ENCODE assay signal across 23 mouse cellular contexts in the genomic region with DNA sequence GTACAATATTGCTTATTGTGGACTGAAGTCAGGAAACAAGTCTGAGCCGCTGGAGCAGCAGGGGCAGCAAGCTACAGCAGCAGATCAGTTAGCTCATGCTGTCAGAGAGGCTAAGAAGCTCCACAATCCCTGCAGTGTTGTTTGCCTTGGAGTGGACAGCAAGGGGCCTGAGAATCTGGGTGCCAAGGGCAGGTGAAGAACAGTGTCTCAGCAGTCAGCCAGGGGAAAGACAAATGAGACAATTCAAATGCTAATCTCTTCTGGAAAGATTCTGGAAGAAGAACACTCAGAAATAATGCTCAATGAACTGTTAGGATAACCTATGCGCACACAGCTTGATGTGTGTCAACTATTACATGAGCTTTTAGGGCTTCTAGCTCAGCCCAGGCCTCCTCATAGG.
A peak's percentile ranks its signal among the peaks of the same experiment; 100 is the strongest.
DNase-seq lines count a peak whose midpoint lies in the region; TF ChIP-seq lines count a peak whose summit lies in the region.
"Had no signal": no experiment of that assay in that cellular context is flagged by ENCODE, and none has a peak within 500 bp of the region (broad histone marks: within the 10 kb centered on the region; RNA-seq: fewer than 3 reads in every experiment).

No protein-coding gene starts in this region.

- TF ChIP-seq POLR2A in CH12.LX (IDR thresholded peaks at IDR 0.05; ENCODE audit: low read depth, low read length) (no peak), ES-Bruce4 (IDR thresholded peaks at IDR 0.05; ENCODE audit: insufficient read depth, low read length) (no peak)

- in situ Hi-C loops in CH12.LX (cut with MboI; ENCODE audit: low pct_ligation_motif_present, low pct_unique_long_range_greater_than_20kb, low sequenced_read_pairs) = no loop called here
- in situ Hi-C loops in ES-E14 (cut with MboI; ENCODE audit: low sequenced_read_pairs in 2 of 2, unreplicated experiment in 2 of 2) = no loop called here

- H3K27me3 ChIP-seq in CH12.LX (replicated peaks) (no peaks in the 10 kb centered on the region), ES-Bruce4 (ENCODE audit: control insufficient read depth, insufficient read depth, low read length, poor library complexity, severe bottlenecking) (no peaks in the 10 kb centered on the region)
- H3K27me3 ChIP-seq: embryonic facial prominence, embryonic 13.5 days; embryonic facial prominence, embryonic 15.5 days; forebrain, embryonic 12.5 days had no signal

- H3K4me3 ChIP-seq in CH12.LX (replicated peaks in 1 of 3; ENCODE audit: low read depth in 2 of 3, low read length in 2 of 3, poor library complexity in 1 of 3) (no peak overlapping the region), ES-Bruce4 (ENCODE audit: low read depth, low read length) (no peak overlapping the region), ES-E14 (ENCODE audit: insufficient read depth in 1 of 2, low read depth in 1 of 2, low read length in 2 of 2, poor library complexity in 1 of 2, severe bottlenecking in 1 of 2) (no peak overlapping the region)
- H3K4me3 ChIP-seq: embryonic facial prominence, embryonic 13.5 days; embryonic facial prominence, embryonic 15.5 days; erythroblast, embryonic 14.5 days; forebrain, embryonic 10.5 days; forebrain, embryonic 12.5 days had no signal

- no peaks in the 10 kb centered on the region for H3K36me3 ChIP-seq in CH12.LX (replicated peaks in 1 of 2; ENCODE audit: control insufficient read depth in 1 of 2, insufficient read depth in 1 of 2, low read length in 1 of 2)
- no peaks in the 10 kb centered on the region for H3K36me3 ChIP-seq in ES-Bruce4 (ENCODE audit: control insufficient read depth, insufficient read depth, low read length, poor library complexity, severe bottlenecking)
- no peaks in the 10 kb centered on the region for H3K36me3 ChIP-seq in ES-E14 (ENCODE audit: control insufficient read depth, insufficient read depth, low read length, poor library complexity, severe bottlenecking)
- H3K36me3 ChIP-seq: embryonic facial prominence, embryonic 13.5 days; embryonic facial prominence, embryonic 15.5 days; forebrain, embryonic 10.5 days; forebrain, embryonic 12.5 days had no signal

- DNase-seq in CH12.LX (ENCODE audit: extremely low read depth) (no peak), ES-E14 (ENCODE audit: low read depth, low spot score) (peak; percentile 44), WW6 (ENCODE audit: low read depth, low spot score) (peak; percentile 11)
- DNase-seq in adrenal gland, postnatal 4 days (ENCODE audit: low spot score in 2 of 2) = no peak
- no peak for DNase-seq in kidney, postnatal 36 days
- no peak for DNase-seq in layer of hippocampus, adult 9-10 months (ENCODE audit: low spot score)
- DNase-seq in kidney, postnatal 4 days = no peak
- DNase-seq: adrenal gland, adult 8-10 months; adrenal gland, postnatal 14 days; adrenal gland, postnatal 36 days; cerebellum, adult 11 months; cerebellum, adult 18-20 months; cerebellum, adult 8-10 months; cerebellum, adult 9-11 months; cerebellum, postnatal 14 days; cerebellum, postnatal 36 days; embryo, embryonic 11 days had no signal

- TF ChIP-seq CTCF in CH12.LX (conservative IDR thresholded peaks at IDR 0.05 in 1 of 2, IDR thresholded peaks at IDR 0.05 in 1 of 2; ENCODE audit: low read depth in 2 of 2, low read length in 2 of 2) (no peak), ES-Bruce4 (IDR thresholded peaks at IDR 0.05; ENCODE audit: low read depth, low read length) (no peak)

- TF ChIP-seq RAD21 in CH12.LX (IDR thresholded peaks at IDR 0.05; ENCODE audit: low read depth, low read length) = no peak

- H3K79me2 ChIP-seq in CH12.LX (replicated peaks; ENCODE audit: control insufficient read depth, extremely low read depth, insufficient read depth, poor library complexity, severe bottlenecking) = no peaks in the 10 kb centered on the region

- H3K9me3 ChIP-seq in CH12.LX (replicated peaks; ENCODE audit: low read length) (peaks cover 4% of the 10 kb centered on the region), ES-Bruce4 (replicated peaks; ENCODE audit: control insufficient read depth, insufficient read depth, low read length, poor library complexity, severe bottlenecking) (peaks cover 6% of the 10 kb centered on the region), ES-E14 (ENCODE audit: control insufficient read depth, insufficient read depth, low read depth, low read length) (no peaks in the 10 kb centered on the region)
- H3K9me3 ChIP-seq: embryonic facial prominence, embryonic 13.5 days; embryonic facial prominence, embryonic 15.5 days; forebrain, embryonic 10.5 days; forebrain, embryonic 12.5 days had no signal

- dilution Hi-C loops in CH12.LX (cut with MboI; ENCODE audit: extremely low pct_ligation_motif_present, extremely low pct_unique_long_range_greater_than_20kb, low sequenced_read_pairs) = no loop called here

- peak overlapping the region; percentile 19; the same call in 1 of the 2 replicates for H3K9ac ChIP-seq in CH12.LX (ENCODE audit: insufficient read depth, low read depth)
- H3K9ac ChIP-seq in ES-Bruce4 (ENCODE audit: low read depth, poor library complexity, severe bottlenecking) = no peak overlapping the region
- H3K9ac ChIP-seq in ES-E14 (ENCODE audit: insufficient read depth, low read depth, low read length, poor library complexity, severe bottlenecking) = no peak overlapping the region
- H3K9ac ChIP-seq: embryonic facial prominence, embryonic 13.5 days; embryonic facial prominence, embryonic 15.5 days; forebrain, embryonic 12.5 days had no signal

- TF ChIP-seq EP300 in CH12.LX (IDR thresholded peaks at IDR 0.05; ENCODE audit: low read length) (no peak), ES-Bruce4 (IDR thresholded peaks at IDR 0.05; ENCODE audit: insufficient read depth, low read depth, low read length) (peak; percentile 96)

- peak overlapping the region; percentile 47 for H3K4me2 ChIP-seq in CH12.LX (ENCODE audit: insufficient read depth, low read depth, poor library complexity, severe bottlenecking)
- H3K4me2 ChIP-seq: embryonic facial prominence, embryonic 13.5 days; embryonic facial prominence, embryonic 15.5 days; forebrain, embryonic 12.5 days had no signal

- H3K4me1 ChIP-seq in CH12.LX (ENCODE audit: control insufficient read depth in 1 of 2, insufficient read depth in 2 of 2) = peaks cover 14 to 36% of the 10 kb centered on the region in 2 experiments
- H3K4me1 ChIP-seq in ES-Bruce4 (ENCODE audit: control insufficient read depth, insufficient read depth, low read length) = no peaks in the 10 kb centered on the region
- H3K4me1 ChIP-seq in ES-E14 (ENCODE audit: control insufficient read depth in 2 of 2, insufficient read depth in 2 of 2, low read length in 2 of 2, poor library complexity in 1 of 2) = peaks cover 2 to 8% of the 10 kb centered on the region in 2 experiments
- H3K4me1 ChIP-seq: embryonic facial prominence, embryonic 13.5 days; embryonic facial prominence, embryonic 15.5 days; forebrain, embryonic 12.5 days had no signal

- H3K27ac ChIP-seq in CH12.LX (ENCODE audit: insufficient read depth, low read depth) = peak overlapping the region; percentile 46
- H3K27ac ChIP-seq in ES-Bruce4 (ENCODE audit: insufficient read depth, low read length) = peak overlapping the region; percentile 21; the same call in 1 of the 2 replicates
- H3K27ac ChIP-seq in ES-E14 (ENCODE audit: insufficient read depth, low read depth, low read length, poor library complexity, severe bottlenecking) = no peak overlapping the region
- H3K27ac ChIP-seq: embryonic facial prominence, embryonic 13.5 days; embryonic facial prominence, embryonic 15.5 days; forebrain, embryonic 10.5 days; forebrain, embryonic 12.5 days had no signal

TF ChIP-seq in CH12.LX, 34 proteins besides CTCF, POLR2A, EP300 and RAD21:
- no peak for TF ChIP-seq PAX5 (IDR thresholded peaks at IDR 0.05; ENCODE audit: low read length)
- no peak for TF ChIP-seq MXI1 (IDR thresholded peaks at IDR 0.05; ENCODE audit: low read depth, low read length)
- TF ChIP-seq MAX (IDR thresholded peaks at IDR 0.05; ENCODE audit: low read length) = no peak
- TF ChIP-seq CHD1 (IDR thresholded peaks at IDR 0.05; ENCODE audit: low read depth, low read length) = no peak
- TF ChIP-seq MAZ (IDR thresholded peaks at IDR 0.05; ENCODE audit: low read depth, low read length) = no peak
- no peak for TF ChIP-seq SIN3A (IDR thresholded peaks at IDR 0.05; ENCODE audit: low read length)
- no peak for TF ChIP-seq RCOR1 (conservative IDR thresholded peaks at IDR 0.05; ENCODE audit: low read depth, low read length)
- no peak for TF ChIP-seq ZC3H11A (IDR thresholded peaks at IDR 0.05; ENCODE audit: low read depth, low read length)
- TF ChIP-seq IRF4 (IDR thresholded peaks at IDR 0.05; ENCODE audit: low read depth, low read length) = no peak
- no peak for TF ChIP-seq TBP (conservative IDR thresholded peaks at IDR 0.05; ENCODE audit: low read depth, low read length)
- no peak for TF ChIP-seq NELFE (IDR thresholded peaks at IDR 0.05; ENCODE audit: low read depth, low read length)
- no peak for TF ChIP-seq JUN (IDR thresholded peaks at IDR 0.05; ENCODE audit: insufficient read depth, low read depth, low read length)
- TF ChIP-seq SMC3 (IDR thresholded peaks at IDR 0.05; ENCODE audit: low read depth, low read length) = no peak

TF ChIP-seq in ES-E14, 5 proteins besides CTCF, POLR2A, EP300 and RAD21:
- no peak for TF ChIP-seq ZNF384 (IDR thresholded peaks at IDR 0.05; ENCODE audit: low read depth, low read length)
- TF ChIP-seq CHD2 (IDR thresholded peaks at IDR 0.05; ENCODE audit: low read depth, low read length) = no peak
- TF ChIP-seq ZC3H11A (IDR thresholded peaks at IDR 0.05; ENCODE audit: borderline replicate concordance, low read depth, low read length) = no peak; the same call in 1 of the 2 replicates
- no peak for TF ChIP-seq HCFC1 (IDR thresholded peaks at IDR 0.05; ENCODE audit: borderline replicate concordance, insufficient read depth, low read length)
- no peak for TF ChIP-seq MAFK (IDR thresholded peaks at IDR 0.05; ENCODE audit: insufficient read depth, low read depth, low read length)

Comparison
In these comparisons a context has a peak if more than half of its experiments do, and no peak if none do; other contexts are left out.
1. DNase-seq: peak in ES-E14 (single experiment) and WW6 (single experiment); none in CH12.LX (single experiment), adrenal gland, postnatal 4 days (0 of 2), kidney, postnatal 36 days (0 of 2), layer of hippocampus, adult 9-10 months (single experiment) and kidney, postnatal 4 days (0 of 2).